Mouse (Mus musculus): ENCODE data around the gene Mfsd6.

Gene Mfsd6

GRCm38 (mm10) chr1:52640266-52640665, 87.0 kb downstream of the Mfsd6 start:
- no peak for DNase-seq (ENCODE audit: low spot score in 2 of 2)

- DNase-seq (ENCODE audit: low spot score in 2 of 2), result no peak
Measured at GRCm38 (mm10) chr1:52639090-52639489, 88.2 kb downstream of the Mfsd6 start.

GRCm38 (mm10) chr1:52638101-52638500, 89.2 kb downstream of the Mfsd6 start:
- DNase-seq (ENCODE audit: low spot score in 2 of 2), result no peak

DNA sequence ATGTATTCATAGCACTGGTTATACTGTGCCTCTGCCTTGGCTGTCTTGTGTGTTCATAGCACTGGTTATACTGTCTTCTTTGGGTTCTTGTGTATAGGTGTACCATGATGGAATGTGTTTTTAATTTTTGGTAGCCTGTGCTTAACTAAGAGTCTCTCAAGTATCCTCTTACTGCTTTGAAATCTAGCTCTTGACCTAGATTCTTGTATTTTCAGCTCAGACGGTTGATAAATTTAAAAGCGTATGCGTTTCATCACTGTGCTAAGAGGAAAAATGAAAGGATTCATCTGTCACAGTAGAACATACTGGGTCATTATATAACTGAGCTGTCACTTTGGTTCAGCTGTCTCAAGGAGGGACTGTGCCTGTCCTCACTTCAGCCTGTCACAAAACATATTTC, 91.3 kb downstream of the Mfsd6 start:
- no peak for DNase-seq (ENCODE audit: low spot score in 2 of 2)

DNA sequence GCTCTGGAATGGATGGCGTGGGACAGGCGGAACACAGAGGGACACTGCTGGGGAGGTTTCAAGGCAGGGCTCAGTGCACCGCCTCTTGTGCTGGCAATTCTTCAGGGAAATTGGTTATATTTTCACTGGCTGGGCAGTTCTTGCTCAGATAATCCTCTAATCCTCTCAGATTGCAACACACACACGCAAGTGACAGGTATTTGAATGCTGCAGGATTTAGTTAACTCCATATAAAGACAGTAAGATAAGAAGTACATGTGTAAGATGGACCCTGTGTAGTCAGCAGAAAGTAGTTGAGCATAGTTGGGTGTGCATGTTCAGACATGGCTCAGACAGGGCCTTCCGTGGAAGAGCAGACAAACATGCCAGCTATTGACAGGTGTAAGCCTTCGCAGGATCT, 93.0 kb downstream of the Mfsd6 start:
- DNase-seq (ENCODE audit: low spot score in 2 of 2), result no peak

GRCm38 (mm10) chr1:52631570-52631969, 95.7 kb downstream of the Mfsd6 start:
- no peak for DNase-seq (ENCODE audit: low spot score in 2 of 2)

- no peak for DNase-seq (ENCODE audit: low spot score in 2 of 2)
Measured at GRCm38 (mm10) chr1:52630937-52631299, 96.3 kb downstream of the Mfsd6 start.

DNA sequence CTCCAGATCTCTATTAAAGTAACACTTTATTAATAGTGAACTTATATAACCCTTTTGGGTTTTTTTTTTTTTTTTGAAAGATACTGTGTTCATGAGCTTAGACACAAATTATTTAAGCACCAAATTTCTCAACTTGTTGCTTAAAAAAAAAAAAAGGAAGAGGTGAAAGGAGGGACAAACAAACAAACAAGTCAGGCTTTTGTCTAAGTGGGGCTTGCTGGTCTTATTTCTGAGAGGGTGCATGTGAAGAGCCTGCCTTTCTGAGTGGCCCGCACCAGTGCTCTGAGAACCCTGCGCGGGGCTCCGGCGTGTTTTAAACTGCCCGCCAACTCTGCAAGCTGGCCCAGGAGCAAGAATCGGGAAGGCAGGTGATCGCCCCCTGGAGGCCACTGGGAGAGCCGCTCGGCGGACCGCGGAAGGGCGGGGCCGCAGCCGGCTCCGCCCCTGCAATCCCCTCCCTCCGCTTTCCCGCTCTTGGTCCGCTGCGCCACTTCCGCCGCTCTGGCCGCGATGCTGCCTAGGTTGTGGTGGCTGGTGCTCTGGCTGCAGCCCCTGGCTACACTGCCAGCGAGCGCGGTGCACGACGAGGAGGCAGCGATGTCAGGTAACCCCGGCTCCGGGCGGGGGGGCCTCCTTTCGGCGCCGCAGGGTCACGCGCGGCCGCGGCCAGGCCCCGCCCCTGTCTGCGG, 96.9 kb downstream of the Mfsd6 start, which contains the start of gene Nemp2:
Nemp2 (plus strand) TSS at position 456 of the 689 bp plus-strand sequence.
- DNase-seq (ENCODE audit: low spot score in 2 of 2), result peak; percentile 90 to 92

- DNase-seq (ENCODE audit: low spot score in 2 of 2), result no peak
Measured at GRCm38 (mm10) chr1:52620442-52620841, 106.8 kb downstream of the Mfsd6 start.

- DNase-seq (ENCODE audit: low spot score in 2 of 2), result no peak
Measured at GRCm38 (mm10) chr1:52618217-52618616, 109.0 kb downstream of the Mfsd6 start.

- no peak for DNase-seq (ENCODE audit: low spot score in 2 of 2)
Measured at GRCm38 (mm10) chr1:52608486-52608885, 118.8 kb downstream of the Mfsd6 start.

DNA sequence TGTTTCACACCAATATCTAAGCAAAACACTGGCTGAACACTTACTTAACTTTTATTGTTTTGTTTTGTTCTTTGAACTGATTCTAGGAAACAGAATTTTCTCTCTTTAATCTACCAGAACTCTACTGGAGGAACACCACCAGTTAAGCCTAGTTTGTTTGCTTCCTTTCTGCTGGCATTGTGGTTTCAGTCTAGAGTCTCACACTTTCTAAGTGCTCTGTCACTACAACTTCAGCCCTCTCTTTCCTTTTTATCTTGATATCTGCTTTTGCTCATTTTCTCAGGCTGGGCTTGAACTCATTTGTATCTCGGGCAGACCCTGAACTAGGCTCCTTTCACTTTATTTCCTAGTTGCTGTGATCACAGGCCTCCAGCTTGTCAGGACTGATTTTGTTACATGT, 119.6 kb downstream of the Mfsd6 start:
- no peak for DNase-seq (ENCODE audit: low spot score in 2 of 2)
